Mouse (Mus musculus) liver, embryonic 14.5 days (tissue): ENCODE measurements at regions not wholly inside any gene's neighbourhood (a gene's known extent, or its start where the extent isn't known, plus 50 kb on each side); places are given as distances from the start of the nearest gene placed in this dataset.

Experiments used
- ATAC-seq: fragments of 200-750 bp; cut with Nextera tagmentation; 2 replicates; pipeline ENCODE4 v1.8.0; 2017; ENCODE audit warnings: moderate number of reproducible peaks, mild to moderate bottlenecking, moderate library complexity; ENCODE audit not compliant: insufficient read depth
- DNase-seq, 3 experiments: peaks; one replicate each; pipeline ENCODE4 v3.0.0-alpha.2; 2012 to 2013; ENCODE audit warnings: low read depth in 3 of 3, low spot score in 3 of 3
- H3K27ac ChIP-seq: fragments of 300-500 bp; sonication (generic); 2 replicates; pipeline ENCODE4 v1.5.1; 2014; ENCODE audit warnings: moderate library complexity, mild to moderate bottlenecking, control low read depth, inconsistent platforms
- H3K27me3 ChIP-seq: fragments of 300-500 bp; sonication (generic); 2 replicates; pipeline ENCODE4 v1.6.1; 2014; ENCODE audit warnings: mild to moderate bottlenecking, low read length, moderate library complexity; ENCODE audit not compliant: control insufficient read depth, insufficient read depth
- H3K36me3 ChIP-seq: fragments of 300-500 bp; sonication (generic); replicated peaks from 2 replicates; pipeline ENCODE4 v1.6.1; 2014; ENCODE audit warnings: low read depth; ENCODE audit not compliant: control insufficient read depth, insufficient read depth
- H3K4me1 ChIP-seq, 2 experiments: fragments of 200-500 bp in 1 of 2; fragments of 300-500 bp in 1 of 2; sonication (generic) in 1 of 2; replicated peaks; 2 replicates each; pipeline ENCODE4 v1.6.1; 2012 to 2014; ENCODE audit warnings: antibody characterized with exemption in 1 of 2, inconsistent platforms in 1 of 2, low read length in 1 of 2; ENCODE audit not compliant: control insufficient read depth in 2 of 2, insufficient read depth in 2 of 2
- H3K4me2 ChIP-seq: fragments of 300-500 bp; sonication (generic); 2 replicates; pipeline ENCODE4 v1.6.1; 2014; ENCODE audit warnings: low read depth, mild to moderate bottlenecking, control low read depth, moderate library complexity
- H3K4me3 ChIP-seq, 2 experiments: fragments of 200-500 bp in 1 of 2; fragments of 300-500 bp in 1 of 2; sonication (generic) in 1 of 2; 2 replicates each; pipeline ENCODE4 v1.5.1; 2012 to 2014; ENCODE audit warnings: low read depth in 2 of 2, low read length in 2 of 2, mild to moderate bottlenecking in 2 of 2, control low read depth in 1 of 2, inconsistent platforms in 1 of 2, moderate library complexity in 1 of 2; ENCODE audit not compliant: insufficient read depth in 1 of 2
- H3K9ac ChIP-seq: fragments of 300-500 bp; sonication (generic); replicated peaks from 2 replicates; pipeline ENCODE4 v1.6.1; 2014; ENCODE audit warnings: mild to moderate bottlenecking, control low read depth, moderate library complexity
- H3K9me3 ChIP-seq: fragments of 300-500 bp; sonication (generic); 2 replicates; pipeline ENCODE4 v1.6.1; 2016; ENCODE audit warnings: low read length, mixed read lengths; ENCODE audit not compliant: control insufficient read depth
- CTCF ChIP-seq: IDR thresholded peaks from 2 replicates; pipeline ENCODE4 v1.5.1; 2016; ENCODE audit warnings: antibody characterized with exemption, low read depth, control low read depth
- EP300 ChIP-seq: IDR thresholded peaks from 2 replicates; pipeline ENCODE4 v1.6.1; 2016; ENCODE audit warnings: antibody characterized with exemption, low read depth
- WGBS: fragments of 180-500 bp; shearing (Covaris S2); extraction: QIAGEN DNeasy Blood & Tissue Kit; methylation state at CpG from one replicate; pipeline ENCODE4 v1.1.7; 2014; ENCODE audit not compliant: insufficient replicate concordance; 5-methylcytosine and 5-hydroxymethylcytosine counted together

- H3K36me3 ChIP-seq = no peaks in the 10 kb centered on the region
- H3K27me3 ChIP-seq = no peaks in the 10 kb centered on the region
- H3K4me3 ChIP-seq = no peak overlapping the region
- no peak for TF ChIP-seq EP300
- no peak for TF ChIP-seq CTCF
- ATAC-seq = no peak
- peaks cover 0 to 6% of the 10 kb centered on the region in 2 experiments; a peak in 1 of 4 replicates for H3K4me1 ChIP-seq
- H3K27ac ChIP-seq = no peak overlapping the region
- no peak for DNase-seq
- no peak overlapping the region for H3K9ac ChIP-seq
- H3K9me3 ChIP-seq = no peaks in the 10 kb centered on the region
- no peak overlapping the region for H3K4me2 ChIP-seq
- 50% methylated on average over 6 of the region's 6 CpGs for WGBS
These were observed 176.3 kb downstream of the Maf start for GRCm38 (mm10) chr8:115531343-115531742.

GRCm38 (mm10) chr8:115529568-115530342 lies 177.8 kb downstream of the Maf start:
- 20% methylated on average over 14 of the region's 14 CpGs for whole genome bisulfite sequencing
- Histone ChIP-seq H3K9ac (no peak overlapping the region), H3K4me2 (no peak overlapping the region), H3K36me3 (no peaks in the 10 kb centered on the region), H3K27ac (no peak overlapping the region), H3K27me3 (no peaks in the 10 kb centered on the region), H3K4me3 (no peak overlapping the region), H3K4me1 (peaks cover 0 to 6% of the 10 kb centered on the region in 2 experiments; a peak in 1 of 4 replicates), H3K9me3 (no peaks in the 10 kb centered on the region)
- DNase-seq (no peak), ATAC-seq (no peak)
- TF ChIP-seq EP300 = no peak
- TF ChIP-seq CTCF = no peak

GRCm38 (mm10) chr8:115528879-115529278 lies 178.7 kb downstream of the Maf start:
- Histone ChIP-seq H3K4me2 (no peak overlapping the region), H3K27ac (no peak overlapping the region), H3K9me3 (no peaks in the 10 kb centered on the region), H3K27me3 (no peaks in the 10 kb centered on the region), H3K9ac (no peak overlapping the region), H3K4me3 (no peak overlapping the region), H3K36me3 (no peaks in the 10 kb centered on the region), H3K4me1 (peaks cover 0 to 5% of the 10 kb centered on the region in 2 experiments; a peak in 1 of 4 replicates)
- ATAC-seq = no peak
- no peak for TF ChIP-seq CTCF
- no peak for TF ChIP-seq EP300
- DNase-seq = no peak
- 75% methylated on average over 11 of the region's 11 CpGs for WGBS

GRCm38 (mm10) chr8:115525149-115525548 lies 182.4 kb downstream of the Maf start:
- TF ChIP-seq CTCF = no peak
- no peak for TF ChIP-seq EP300

GRCm38 (mm10) chr8:115524713-115525112 lies 182.9 kb downstream of the Maf start:
- H3K4me1 ChIP-seq = peaks cover 0 to 1% of the 10 kb centered on the region in 2 experiments; a peak in 1 of 4 replicates
- H3K9me3 ChIP-seq = no peaks in the 10 kb centered on the region
- no peak for DNase-seq
- TF ChIP-seq CTCF (no peak), EP300 (no peak)
- H3K27me3 ChIP-seq = no peaks in the 10 kb centered on the region
- no peak overlapping the region for H3K27ac ChIP-seq
- no peak overlapping the region for H3K4me2 ChIP-seq
- H3K36me3 ChIP-seq = no peaks in the 10 kb centered on the region
- H3K4me3 ChIP-seq = no peak overlapping the region
- H3K9ac ChIP-seq = no peak overlapping the region
- no peak for ATAC-seq
- WGBS = 47% methylated on average over 8 of the region's 8 CpGs

More at GRCm38 (mm10) chr8:115525149-115525548, 182.4 kb downstream of the Maf start:
- Histone ChIP-seq H3K27me3 (no peaks in the 10 kb centered on the region), H3K36me3 (no peaks in the 10 kb centered on the region), H3K9ac (no peak overlapping the region), H3K4me1 (peaks cover 0 to 4% of the 10 kb centered on the region in 2 experiments; a peak in 1 of 4 replicates), H3K27ac (no peak overlapping the region), H3K9me3 (no peaks in the 10 kb centered on the region), H3K4me2 (no peak overlapping the region), H3K4me3 (no peak overlapping the region)
- 47% methylated on average over 8 of the region's 8 CpGs for WGBS
- no peak for ATAC-seq
- DNase-seq = no peak
